Mouse (Mus musculus) urinary bladder, postnatal 0 days (tissue): ENCODE data around the gene Kif16b. TPM values are rescaled to one million over a fixed set of nuclear protein-coding genes. Genes with fewer than 3 reads are reported as not detected.

Experiments
- polyA plus RNA-seq: library from polyadenylated mRNA; unstranded; fragments of >200 nt; fragmentation: Nextera tagmentation; extraction: Ambion mirVana; gene quantifications from 2 replicates; pipeline ENCODE4 v1.2.1, GENCODE M21; 2015

Kif16b gene
- polyA plus RNA-seq = 4.6 and 5.3 TPM in 2 replicates

DNA sequence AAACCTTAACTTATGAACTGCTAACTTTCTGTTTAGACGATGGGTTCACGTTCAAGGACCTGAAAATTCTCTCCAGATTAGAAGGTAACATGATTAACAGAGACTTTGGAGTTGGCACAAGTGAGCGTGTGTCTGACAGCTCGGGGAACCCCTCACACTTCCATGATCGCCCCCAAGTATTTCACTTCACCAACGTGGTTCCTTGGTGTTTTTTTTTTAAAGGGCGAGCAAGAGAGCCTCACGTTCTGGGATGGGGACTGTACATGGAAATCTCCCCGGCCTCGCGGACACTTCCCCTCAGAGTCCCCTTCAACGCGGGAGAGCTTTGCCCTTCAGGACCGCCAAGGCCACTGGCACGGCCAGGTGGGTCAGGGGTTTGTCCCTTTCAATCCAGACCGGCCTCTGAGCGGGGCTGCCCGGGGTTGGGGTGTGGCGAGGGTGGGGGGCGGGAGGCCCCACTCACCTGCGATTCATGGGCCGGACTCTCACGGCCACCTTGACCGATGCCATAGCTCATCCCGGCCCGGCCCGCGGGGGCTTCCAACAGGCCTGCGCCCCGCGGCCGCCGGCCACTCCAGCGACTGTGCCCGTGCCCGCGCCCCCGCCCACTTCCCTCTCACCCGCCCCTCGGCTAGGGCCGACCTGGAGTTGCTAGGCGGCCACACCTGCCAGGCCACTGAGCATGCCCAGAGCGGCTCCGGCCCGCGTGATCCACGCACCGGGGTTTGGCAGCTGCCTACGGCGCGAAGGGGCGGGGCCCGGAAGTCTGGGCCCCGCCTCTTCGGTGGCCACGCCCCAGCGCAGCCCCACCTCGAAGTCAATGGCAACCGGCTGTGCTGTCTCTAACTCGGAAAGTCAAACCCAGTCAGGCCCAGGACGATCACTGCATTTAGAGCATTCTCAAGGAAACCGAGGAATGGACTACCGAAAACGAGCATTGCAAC lies at the start of gene Kif16b:
Kif16b (minus strand) TSS at position 670 of the 944 bp plus-strand sequence.

Other genes with a start within 250 kb of the Kif16b start
- 43.5 and 54.5 TPM in 2 replicates for gene Snrpb2, start 161.5 kb upstream of the Kif16b start, polyA plus RNA-seq
- not detected in 2 replicates for gene Otor, start 176.9 kb upstream of the Kif16b start, polyA plus RNA-seq